In the genomic region with DNA sequence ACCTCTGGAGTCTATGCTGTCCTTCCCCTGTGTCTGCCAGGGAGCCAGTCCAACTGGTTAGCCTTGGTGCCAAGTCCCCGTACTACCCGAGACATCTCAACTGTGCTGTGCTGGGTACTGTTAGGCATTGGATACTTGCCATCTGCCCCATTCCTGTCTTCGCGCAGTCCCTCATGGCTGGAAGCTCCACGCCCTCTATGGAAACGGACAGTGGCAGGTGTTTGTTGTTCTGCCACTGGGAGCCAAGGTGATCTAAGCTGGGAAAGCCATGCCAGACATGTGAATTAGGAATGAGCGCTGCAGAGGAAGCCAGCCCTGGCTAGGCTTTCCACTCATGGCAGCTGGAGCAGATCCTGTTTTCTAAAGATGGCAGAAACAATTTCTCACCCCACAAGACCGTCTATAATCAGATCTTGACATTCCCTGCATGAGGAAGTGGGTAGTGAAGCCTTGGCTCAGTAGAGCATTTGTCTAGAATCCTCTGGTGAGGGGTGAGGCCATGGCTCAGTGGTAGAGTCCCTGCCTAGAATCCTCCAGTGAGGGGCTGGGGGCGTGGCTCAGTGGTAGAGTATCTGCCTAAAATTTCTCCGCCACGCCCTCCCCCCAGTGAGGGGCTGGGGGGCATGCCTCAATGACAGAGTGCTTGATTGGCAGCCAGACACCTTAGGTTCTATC, we compare ENCODE assay signal across 17 mouse cellular contexts. TPM values are rescaled to one million over a fixed set of nuclear protein-coding genes. Genes with fewer than 3 reads are reported as not detected.
A peak's percentile ranks its signal among the peaks of the same experiment; 100 is the strongest.
DNase-seq lines count a peak whose midpoint lies in the region; ATAC-seq and TF ChIP-seq lines count a peak whose summit lies in the region.
"Had no signal": no experiment of that assay in that cellular context is flagged by ENCODE, and none has a peak within 500 bp of the region (broad histone marks: within the 10 kb centered on the region; RNA-seq: fewer than 3 reads in every experiment).

No protein-coding gene starts in this region.

- no peaks in the 10 kb centered on the region for H3K79me2 ChIP-seq in heart, adult 2 months (replicated peaks; ENCODE audit: control insufficient read depth, insufficient read depth, low read length)

- peak overlapping the region; percentile 66 for H3K27ac ChIP-seq in heart, adult 2 months
- H3K27ac ChIP-seq in heart, embryonic 12.5 days (ENCODE audit: poor library complexity, severe bottlenecking) = no peak overlapping the region
- H3K27ac ChIP-seq in heart, postnatal 0 days (ENCODE audit: low read depth) = peak overlapping the region; percentile 33
- H3K27ac ChIP-seq in kidney, adult 2 months (ENCODE audit: insufficient read depth, low read depth, low read length) = no peak overlapping the region
- H3K27ac ChIP-seq: liver, embryonic 14.5 days had no signal

- no peaks in the 10 kb centered on the region for H3K36me3 ChIP-seq in heart, adult 2 months (ENCODE audit: control insufficient read depth, insufficient read depth, low read length)
- no peaks in the 10 kb centered on the region for H3K36me3 ChIP-seq in heart, embryonic 12.5 days
- no peaks in the 10 kb centered on the region for H3K36me3 ChIP-seq in heart, postnatal 0 days (replicated peaks; ENCODE audit: control insufficient read depth, insufficient read depth, low read length)
- no peaks in the 10 kb centered on the region for H3K36me3 ChIP-seq in kidney, adult 2 months (ENCODE audit: control insufficient read depth, insufficient read depth, low read length)

- no peak overlapping the region for H3K9ac ChIP-seq in heart, adult 2 months (ENCODE audit: low read depth, low read length)
- H3K9ac ChIP-seq in heart, embryonic 12.5 days = no peak overlapping the region
- H3K9ac ChIP-seq in heart, postnatal 0 days (replicated peaks; ENCODE audit: low read depth, low read length) = no peak overlapping the region
- H3K9ac ChIP-seq: liver, embryonic 14.5 days had no signal

- H3K4me3 ChIP-seq in heart, adult 2 months = no peak overlapping the region
- H3K4me3 ChIP-seq in heart, embryonic 12.5 days = no peak overlapping the region
- H3K4me3 ChIP-seq in heart, postnatal 0 days (ENCODE audit: low read depth, low read length) = no peak overlapping the region
- H3K4me3 ChIP-seq in kidney, adult 2 months (ENCODE audit: insufficient read depth, low read depth, low read length) = no peak overlapping the region

- peak; percentile 47 to 80 for DNase-seq in heart, adult 2 months
- DNase-seq in urinary bladder, postnatal 14 days (ENCODE audit: low spot score) = peak; percentile 35
- no peak for DNase-seq in urinary bladder, adult 2 months (ENCODE audit: low spot score)
- peak; percentile 57 for DNase-seq in heart, postnatal 0 days (ENCODE audit: low spot score)
- no peak for DNase-seq in kidney, adult 2 months
- no peak for DNase-seq in adrenal gland, adult 2 months
- DNase-seq in kidney, postnatal 14 days = no peak
- DNase-seq: adrenal gland, postnatal 25 days; B cell, adult 2 months; layer of hippocampus, adult 9-11 months; thymus, postnatal 4 days had no signal

- no peaks in the 10 kb centered on the region for H3K27me3 ChIP-seq in heart, adult 2 months (ENCODE audit: control insufficient read depth, insufficient read depth, low read length)
- H3K27me3 ChIP-seq in heart, embryonic 12.5 days (replicated peaks) = no peaks in the 10 kb centered on the region
- no peaks in the 10 kb centered on the region for H3K27me3 ChIP-seq in heart, postnatal 0 days (ENCODE audit: control insufficient read depth, insufficient read depth, low read length)
- H3K27me3 ChIP-seq in kidney, adult 2 months (replicated peaks; ENCODE audit: control insufficient read depth, insufficient read depth, low read length) = no peaks in the 10 kb centered on the region

- no peak overlapping the region for H3K4me2 ChIP-seq in heart, embryonic 12.5 days
- H3K4me2 ChIP-seq in heart, postnatal 0 days (ENCODE audit: low read depth, low read length) = no peak overlapping the region

- no peak for ATAC-seq in heart, embryonic 12.5 days (ENCODE audit: insufficient number of reproducible peaks, low FRiP score)
- peak; percentile 87 for ATAC-seq in heart, postnatal 0 days (ENCODE audit: insufficient read depth, low read depth)
- ATAC-seq: forebrain, embryonic 14.5 days; hindbrain, embryonic 16.5 days had no signal

- intact Hi-C loops in heart, adult 2 months (cut with DNase I) = no loop called here

- no peaks in the 10 kb centered on the region for H3K4me1 ChIP-seq in heart, adult 2 months (ENCODE audit: control insufficient read depth, insufficient read depth, low read length)
- no peaks in the 10 kb centered on the region for H3K4me1 ChIP-seq in heart, embryonic 12.5 days (replicated peaks)
- no peaks in the 10 kb centered on the region for H3K4me1 ChIP-seq in heart, postnatal 0 days (ENCODE audit: control insufficient read depth, insufficient read depth)
- H3K4me1 ChIP-seq in kidney, adult 2 months (ENCODE audit: control insufficient read depth, insufficient read depth, low read length) = no peaks in the 10 kb centered on the region

- H3K9me3 ChIP-seq in heart, embryonic 12.5 days (replicated peaks) = peaks cover 4% of the 10 kb centered on the region; the same call in 1 of the 2 replicates
- H3K9me3 ChIP-seq in heart, postnatal 0 days (replicated peaks; ENCODE audit: control insufficient read depth, low read length) = no peaks in the 10 kb centered on the region

- 60% methylated on average over 11 of the region's 11 CpGs for WGBS in heart, adult 2 months
- 83% methylated on average over 11 of the region's 11 CpGs for WGBS in heart, embryonic 12.5 days
- 52% methylated on average over 11 of the region's 11 CpGs for WGBS in heart, postnatal 0 days
- 75% methylated on average over 11 of the region's 11 CpGs for WGBS in kidney, adult 2 months

- TF ChIP-seq EP300 in heart, adult 2 months (IDR thresholded peaks at IDR 0.05; ENCODE audit: insufficient read depth, low read depth, low read length) = peak; percentile 89
- TF ChIP-seq EP300 in heart, postnatal 0 days (IDR thresholded peaks at IDR 0.05; ENCODE audit: low read depth) = no peak

- no peak for TF ChIP-seq CTCF in heart, adult 2 months (IDR thresholded peaks at IDR 0.05)
- TF ChIP-seq CTCF in heart, postnatal 0 days (IDR thresholded peaks at IDR 0.05; ENCODE audit: low read depth) = no peak
- no peak for TF ChIP-seq CTCF in kidney, adult 2 months (conservative IDR thresholded peaks at IDR 0.05; ENCODE audit: insufficient read depth, insufficient read length, low read depth, low read length)

- TF ChIP-seq POLR2A in heart, adult 2 months (IDR thresholded peaks at IDR 0.05; ENCODE audit: insufficient read depth, low read depth, low read length) = no peak
- TF ChIP-seq POLR2A in kidney, adult 2 months (IDR thresholded peaks at IDR 0.05; ENCODE audit: low read depth, low read length) = no peak

RNA-seq across cellular contexts. Expression of a gene that starts 6.4 kb away (rescaled TPM):
- 100 to 1,000 TPM; 190 to 214 TPM for total RNA-seq in heart, adult 2 months (2021)
- polyA plus RNA-seq in heart, adult 2 months (2012; rRNA removed) = 240 and 262 TPM in 2 replicates
- 232 and 245 TPM in 2 replicates for polyA plus RNA-seq in heart, embryonic 12.5 days (2016; fragmentation: Nextera tagmentation; extraction: Ambion mirVana)
- polyA plus RNA-seq in urinary bladder, adult 2 months (2012; rRNA removed) = 171 and 177 TPM in 2 replicates
- total RNA-seq in heart, postnatal 0 days (2014; rRNA removed; ENCODE audit: low replicate concordance) = 697 and 786 TPM in 2 replicates
- polyA plus RNA-seq in heart, postnatal 0 days (2015; fragmentation: Nextera tagmentation; extraction: Ambion mirVana) = 293 and 303 TPM in 2 replicates
- polyA plus RNA-seq in kidney, adult 2 months (2012; rRNA removed) = 237 and 272 TPM in 2 replicates
- 10 to 100 TPM; 35.9 to 61.1 TPM for total RNA-seq in adrenal gland, adult 2 months (2021)
- 103 and 108 TPM in 2 replicates for polyA plus RNA-seq in adrenal gland, adult 2 months (2012; rRNA removed)

RNA-seq across cellular contexts. Expression of a gene that starts 19.4 kb away (rescaled TPM):
- total RNA-seq in heart, adult 2 months (2021) = under 1 TPM; 0.63 to 0.77 TPM
- 0.41 and 1.2 TPM in 2 replicates for polyA plus RNA-seq in heart, adult 2 months (2012; rRNA removed)
- polyA plus RNA-seq in heart, embryonic 12.5 days (2016; fragmentation: Nextera tagmentation; extraction: Ambion mirVana) = 0.27 TPM in 1 of 2 replicates, not detected in the other
- polyA plus RNA-seq in urinary bladder, adult 2 months (2012; rRNA removed) = 25.6 and 37.5 TPM in 2 replicates
- 0.35 TPM in 1 of 2 replicates, not detected in the other for total RNA-seq in heart, postnatal 0 days (2014; rRNA removed; ENCODE audit: low replicate concordance)
- polyA plus RNA-seq in heart, postnatal 0 days (2015; fragmentation: Nextera tagmentation; extraction: Ambion mirVana) = 0.36 and 0.37 TPM in 2 replicates
- polyA plus RNA-seq in kidney, adult 2 months (2012; rRNA removed) = 24.4 and 32.6 TPM in 2 replicates
- not detected for total RNA-seq in adrenal gland, adult 2 months (2021)
- polyA plus RNA-seq in adrenal gland, adult 2 months (2012; rRNA removed) = 0.60 TPM in 1 of 2 replicates, not detected in the other
- total RNA-seq: left cerebral cortex, postnatal 10 days had no signal
- polyA plus RNA-seq: cortical plate, adult 2 months; forebrain, embryonic 14.5 days had no signal

RNA-seq across cellular contexts. Expression of a gene that starts 26.9 kb away (rescaled TPM):
- 10 to 100 TPM; 30.2 to 41.4 TPM for total RNA-seq in heart, adult 2 months (2021)
- 29.4 and 30.7 TPM in 2 replicates for polyA plus RNA-seq in heart, adult 2 months (2012; rRNA removed)
- 99.1 and 101 TPM in 2 replicates for polyA plus RNA-seq in heart, embryonic 12.5 days (2016; fragmentation: Nextera tagmentation; extraction: Ambion mirVana)
- polyA plus RNA-seq in urinary bladder, adult 2 months (2012; rRNA removed) = 37.9 and 38.6 TPM in 2 replicates
- total RNA-seq in heart, postnatal 0 days (2014; rRNA removed; ENCODE audit: low replicate concordance) = 76.5 and 81.3 TPM in 2 replicates
- polyA plus RNA-seq in heart, postnatal 0 days (2015; fragmentation: Nextera tagmentation; extraction: Ambion mirVana) = 43.6 and 44.8 TPM in 2 replicates
- polyA plus RNA-seq in kidney, adult 2 months (2012; rRNA removed) = 44.5 and 47.7 TPM in 2 replicates
- 10 to 100 TPM; 76.9 to 98.1 TPM for total RNA-seq in adrenal gland, adult 2 months (2021)
- polyA plus RNA-seq in adrenal gland, adult 2 months (2012; rRNA removed) = 138 and 165 TPM in 2 replicates

RNA-seq across cellular contexts. Expression of a gene that starts 45.4 kb away (rescaled TPM):
- total RNA-seq in heart, adult 2 months (2021) = 1 to 10 TPM; 3.5 to 6.1 TPM
- 11.9 and 14.0 TPM in 2 replicates for polyA plus RNA-seq in heart, adult 2 months (2012; rRNA removed)
- polyA plus RNA-seq in heart, embryonic 12.5 days (2016; fragmentation: Nextera tagmentation; extraction: Ambion mirVana) = 1.4 and 1.7 TPM in 2 replicates
- 10.8 and 10.9 TPM in 2 replicates for polyA plus RNA-seq in urinary bladder, adult 2 months (2012; rRNA removed)
- total RNA-seq in heart, postnatal 0 days (2014; rRNA removed; ENCODE audit: low replicate concordance) = 1.7 and 6.7 TPM in 2 replicates
- polyA plus RNA-seq in heart, postnatal 0 days (2015; fragmentation: Nextera tagmentation; extraction: Ambion mirVana) = 1.6 and 2.0 TPM in 2 replicates
- polyA plus RNA-seq in kidney, adult 2 months (2012; rRNA removed) = 10.3 and 14.4 TPM in 2 replicates
- total RNA-seq in adrenal gland, adult 2 months (2021) = 10 to 100 TPM; 26.7 to 34.1 TPM
- polyA plus RNA-seq in adrenal gland, adult 2 months (2012; rRNA removed) = 155 and 161 TPM in 2 replicates

Comparison
In these comparisons a context has a peak if more than half of its experiments do, and no peak if none do; other contexts are left out.
1. DNase-seq: peak in heart, adult 2 months (2 of 2), urinary bladder, postnatal 14 days (single experiment) and heart, postnatal 0 days (single experiment); none in urinary bladder, adult 2 months (single experiment), kidney, adult 2 months (single experiment), adrenal gland, adult 2 months (single experiment) and kidney, postnatal 14 days (single experiment).
2. H3K27ac ChIP-seq: peak in heart, adult 2 months (single experiment) and heart, postnatal 0 days (single experiment); none in heart, embryonic 12.5 days (single experiment) and kidney, adult 2 months (single experiment).
3. RNA of a gene that starts 19.4 kb away (polyA plus RNA-seq): 25.6 to 37.5 TPM in urinary bladder, adult 2 months and 24.4 to 32.6 TPM in kidney, adult 2 months; 0.41 to 1.2 TPM in heart, adult 2 months, 0.36 to 0.37 TPM in heart, postnatal 0 days, 0.27 TPM in heart, embryonic 12.5 days and 0.60 TPM in adrenal gland, adult 2 months; every median in the first group is over 10 times any median in the second.